Mouse (Mus musculus) small intestine, adult 2 months (tissue): ENCODE results near the gene Utrn.

Experiments
- CTCF ChIP-seq: fragments of 200-500 bp; IDR thresholded peaks from 2 replicates; pipeline ENCODE4 v1.5.1; 2012; ENCODE audit warnings: low read depth, mild to moderate bottlenecking, control low read depth, inconsistent platforms, low read length, moderate library complexity, mixed read lengths; ENCODE audit not compliant: insufficient replicate concordance, insufficient read length; ENCODE audit errors: extremely low read depth
- POLR2A ChIP-seq: fragments of 200-500 bp; IDR thresholded peaks from 2 replicates; pipeline ENCODE4 v1.6.1; 2012; ENCODE audit warnings: low read depth, mild to moderate bottlenecking, control low read depth, inconsistent platforms, low read length, moderate library complexity

DNA sequence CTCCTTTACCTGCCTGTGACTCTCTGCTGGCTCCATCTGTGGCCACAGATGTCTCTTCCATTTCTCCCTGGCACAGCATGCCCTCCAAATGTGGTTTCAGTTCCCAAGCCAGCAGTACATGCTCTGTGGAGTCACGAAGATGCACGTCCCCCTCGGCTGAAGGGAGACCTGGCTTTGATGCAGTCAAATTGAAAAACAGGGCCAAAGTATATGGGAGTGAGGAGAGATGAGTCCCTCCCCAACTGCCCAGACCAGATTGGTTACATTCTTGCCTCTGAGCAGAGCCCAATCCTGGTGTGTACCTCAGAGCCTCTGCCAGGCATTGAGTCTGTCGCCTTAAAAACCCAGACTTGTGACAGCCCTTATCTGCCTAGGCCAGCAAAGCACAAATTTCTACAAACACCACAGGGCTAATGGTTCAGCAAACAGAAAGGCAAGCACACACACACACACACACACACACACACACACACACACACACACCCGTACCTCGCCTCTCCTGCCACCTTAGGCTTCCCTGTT is 42.3 kb downstream of the Utrn start:
- no peak for TF ChIP-seq CTCF
- TF ChIP-seq POLR2A = no peak
